Mouse (Mus musculus) ES-Bruce4 (cell line): Measurements from ENCODE around the gene Tlr13.

Experiments used
- CTCF ChIP-seq: IDR thresholded peaks from one replicate; pipeline ENCODE4 v1.8.1; 2011; ENCODE audit warnings: low read depth, low read length
- POLR2A ChIP-seq: IDR thresholded peaks from one replicate; pipeline ENCODE4 v1.8.1; 2011; ENCODE audit warnings: low read length; ENCODE audit not compliant: insufficient read depth

GRCm38 (mm10) chrX:106135916-106136575 is 7.0 kb upstream of the Tlr13 start:
- TF ChIP-seq CTCF (no peak), POLR2A (no peak)
